Mouse (Mus musculus) lung, postnatal 4 days (tissue): ENCODE data around the gene Abcb6.

ENCODE experiments used
- DNase-seq, 2 experiments: peaks; one replicate each; pipeline ENCODE4 v3.0.0; 2021

Abcb6 gene

DNA sequence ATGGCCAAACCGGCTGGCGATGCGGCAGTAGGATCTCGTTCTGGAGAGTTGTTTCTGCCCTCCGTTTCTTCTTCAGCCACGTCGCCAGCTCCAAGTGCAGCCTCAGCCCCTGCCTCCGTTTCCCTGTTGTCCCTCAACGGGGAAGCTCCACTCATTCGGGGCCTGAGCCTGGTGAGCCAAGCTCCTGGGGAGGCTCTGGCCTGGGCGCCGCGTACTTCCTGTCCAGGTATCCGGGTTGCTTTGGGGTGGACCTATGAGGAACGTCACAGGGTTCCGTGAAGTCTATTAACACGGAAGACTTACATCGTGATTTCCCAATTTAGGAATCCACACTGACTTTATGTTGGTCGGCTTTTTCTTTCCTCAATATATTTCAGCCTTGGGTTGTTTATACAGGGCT is 12.3 kb upstream of the Abcb6 start:
- DNase-seq = peak; percentile 57 to 61

DNA sequence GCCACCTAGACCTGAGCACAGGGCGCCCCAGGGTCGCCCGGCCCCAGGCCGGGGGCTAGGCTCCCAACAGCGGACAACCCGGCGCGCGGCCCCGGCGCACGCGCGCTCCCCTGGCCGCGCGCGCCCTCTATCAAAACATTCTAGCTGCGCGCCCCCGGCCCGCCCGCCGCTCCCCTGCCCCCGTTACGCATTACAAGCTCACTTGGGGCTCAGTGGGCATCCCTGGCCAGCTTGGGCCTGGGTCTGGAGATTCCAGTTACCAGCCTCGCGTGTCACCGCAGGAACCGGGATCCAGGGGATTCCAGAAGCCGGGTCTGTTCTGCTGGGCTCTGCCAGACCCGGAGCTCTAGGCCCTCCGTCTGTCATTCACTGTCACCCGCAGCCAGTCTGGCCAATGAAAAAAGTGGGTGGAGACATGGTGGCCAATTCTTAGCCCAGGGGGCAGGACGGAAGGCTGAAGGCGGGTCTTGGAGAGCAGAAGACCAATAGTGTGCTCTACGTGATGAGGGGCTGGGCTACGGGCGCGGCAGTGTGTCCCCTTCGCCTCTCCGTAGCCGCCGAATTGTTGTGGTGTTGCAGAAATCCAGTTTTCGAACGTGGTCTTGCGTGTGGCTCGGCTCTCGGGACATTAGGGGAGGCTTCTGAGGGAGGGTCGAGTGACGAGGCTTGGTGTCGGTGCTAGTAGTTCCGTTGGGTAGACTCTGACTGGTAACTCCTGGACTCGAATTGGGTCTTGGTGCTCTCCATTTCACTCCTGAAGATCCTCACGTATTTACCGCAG is 11.6 kb upstream of the Abcb6 start, which contains the start of the genes Ankzf1 and Atg9a:
TSS of gene Ankzf1 (plus strand) at position 530 of the 781 bp plus-strand sequence.
TSS of gene Atg9a (minus strand) at position 575 of the 781 bp plus-strand sequence.
- DNase-seq = peak; percentile 95 to 98

DNA sequence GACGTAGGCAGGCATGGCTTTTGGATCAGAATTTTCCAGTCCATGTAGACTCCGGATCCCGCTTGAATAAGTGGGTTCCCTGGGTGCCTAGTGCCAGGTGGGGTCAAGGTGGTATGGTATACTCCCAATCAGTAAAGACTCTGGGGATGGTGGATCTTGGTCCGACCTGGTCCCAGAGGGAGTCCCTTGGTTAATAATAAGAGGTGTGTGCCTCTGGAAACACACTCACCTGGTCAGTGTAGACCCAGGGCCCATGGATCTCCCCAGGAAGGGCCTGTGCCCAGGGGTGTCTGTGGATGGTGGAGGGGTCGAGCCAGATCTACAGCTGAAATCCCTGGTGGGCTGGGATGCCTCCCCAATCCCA is 11.0 kb upstream of the Abcb6 start:
- DNase-seq = no peak

DNA sequence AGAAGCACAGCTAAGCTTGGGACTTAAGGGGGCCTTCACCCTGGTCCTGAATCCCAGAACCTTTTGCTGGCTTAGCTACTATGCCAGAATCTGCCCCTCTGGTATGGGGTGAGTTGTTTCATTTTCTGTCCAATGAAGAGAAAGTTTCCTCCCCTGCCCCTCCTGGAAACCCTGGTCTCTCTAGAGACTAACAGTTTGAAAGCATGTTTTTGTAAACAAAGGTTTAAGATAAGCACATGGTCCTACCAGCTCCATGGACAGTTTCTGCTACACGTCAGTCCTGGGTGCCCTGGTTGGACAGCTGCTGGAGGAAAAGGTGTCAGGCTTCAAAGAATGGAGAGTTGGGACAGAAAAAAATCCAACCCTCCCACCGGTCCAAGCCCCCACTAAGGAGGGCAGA is 10.4 kb upstream of the Abcb6 start:
- no peak for DNase-seq

DNA sequence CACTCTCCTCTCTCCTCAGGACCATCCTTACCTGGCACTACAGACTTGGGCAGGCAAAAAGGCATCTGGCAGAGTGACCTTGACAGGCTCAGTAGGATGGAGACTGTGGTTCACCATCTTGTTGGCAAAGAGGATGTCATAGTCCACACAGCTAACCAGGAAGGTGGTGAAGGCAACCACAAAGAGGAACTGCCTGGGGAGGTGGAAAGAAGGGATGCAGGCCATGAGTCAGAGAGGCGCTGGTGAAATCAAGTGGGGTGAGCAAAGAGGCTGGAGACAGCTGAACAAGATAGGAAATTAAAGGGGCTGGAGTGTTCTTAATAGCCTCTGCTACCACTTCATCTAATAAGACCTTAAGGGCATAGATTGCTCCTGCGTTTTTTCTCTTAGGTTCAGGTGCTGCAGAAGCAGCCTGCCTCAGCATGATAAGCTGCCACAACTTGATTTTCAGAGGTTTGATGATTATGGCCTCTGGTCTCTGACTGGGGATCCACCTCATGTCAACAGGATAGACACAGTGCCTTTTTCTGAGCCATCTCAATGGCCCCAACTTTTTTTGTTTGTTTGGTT is 7.8 kb upstream of the Abcb6 start:
- DNase-seq = peak in 1 of 2 experiments; percentile 32

DNA sequence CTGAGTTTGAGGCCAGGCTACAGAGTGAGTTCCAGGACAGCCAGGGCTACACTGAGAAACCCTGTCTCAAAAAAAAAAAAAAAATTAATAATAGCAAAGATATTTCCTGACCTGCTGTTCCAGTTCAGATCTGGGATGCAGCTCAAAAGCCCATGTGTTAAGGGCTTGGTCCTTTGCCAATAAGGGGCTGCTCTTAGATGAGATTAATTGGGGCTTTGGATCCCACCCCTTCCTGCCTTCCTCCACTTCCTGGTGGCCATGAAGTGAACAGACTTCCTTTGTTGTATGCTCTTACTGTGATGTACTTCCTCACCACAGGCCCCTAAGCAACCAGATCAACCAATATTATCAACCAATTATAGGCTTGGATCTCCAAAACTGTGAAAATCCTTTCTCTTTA is 6.9 kb upstream of the Abcb6 start:
- no peak for DNase-seq

DNA sequence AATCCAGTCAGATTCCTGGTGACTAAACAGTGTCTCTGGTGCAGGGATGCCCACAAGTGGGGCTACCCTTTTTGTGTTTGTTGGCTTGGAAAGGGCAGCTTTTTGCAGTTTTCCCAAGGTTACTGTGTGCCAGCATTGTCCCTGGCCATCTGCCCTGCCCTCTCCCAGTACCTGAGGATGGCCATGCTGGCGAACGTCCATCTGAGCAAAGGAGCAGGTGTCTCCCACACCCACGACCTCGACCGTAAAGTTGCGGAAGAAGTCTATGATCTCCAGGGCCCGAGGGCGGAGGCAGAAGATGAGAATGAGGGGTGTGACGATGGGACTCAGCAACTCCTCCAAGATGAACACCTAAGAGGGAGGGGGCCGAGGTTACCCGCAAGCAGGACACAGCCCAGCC is 5.3 kb upstream of the Abcb6 start:
- DNase-seq = no peak

DNA sequence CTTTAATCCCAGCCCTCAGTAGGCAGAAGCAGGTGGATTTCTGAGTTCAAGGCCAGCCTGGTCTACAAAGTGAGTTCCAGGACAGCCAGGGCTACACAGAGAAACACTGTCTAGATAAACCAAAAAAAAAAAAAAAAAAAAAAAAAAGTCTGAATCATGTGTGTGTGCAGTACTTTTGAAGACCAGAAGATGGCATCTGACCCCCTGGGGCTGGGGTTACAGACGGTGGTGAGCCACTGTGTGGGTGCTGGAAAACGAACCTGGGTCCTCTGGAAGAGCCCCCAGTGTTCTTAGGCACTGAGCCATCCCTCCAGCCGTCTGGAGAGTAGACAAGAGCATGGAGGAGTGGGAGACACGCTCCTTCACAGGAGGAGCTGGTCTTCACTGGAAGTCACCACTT is 2.0 kb upstream of the Abcb6 start:
- DNase-seq = no peak

DNA sequence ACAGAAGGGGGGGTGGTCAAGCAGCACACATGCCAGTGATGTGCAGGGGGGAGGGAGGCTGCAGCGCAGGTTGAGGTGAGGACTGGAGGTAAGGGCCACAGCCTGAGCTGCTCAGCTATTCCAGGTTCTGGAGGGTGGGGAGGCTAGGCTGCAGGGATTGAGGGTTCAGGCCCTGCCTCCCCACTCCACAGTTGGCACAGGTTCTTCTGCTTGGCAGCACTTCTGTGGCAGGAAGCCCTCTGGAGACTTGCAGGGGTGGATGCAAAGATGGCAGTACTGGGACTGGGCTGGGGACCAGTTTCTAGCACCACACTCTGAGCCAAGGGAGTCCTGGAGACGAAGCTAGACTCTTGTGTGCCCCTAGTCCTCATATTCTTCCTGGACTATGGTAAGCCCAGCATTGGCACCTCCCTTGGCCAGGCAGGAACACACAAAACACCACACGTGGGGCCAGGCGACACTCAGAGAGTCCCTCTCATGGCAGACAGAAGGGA is 1.2 kb upstream of the Abcb6 start:
- DNase-seq = no peak

DNA sequence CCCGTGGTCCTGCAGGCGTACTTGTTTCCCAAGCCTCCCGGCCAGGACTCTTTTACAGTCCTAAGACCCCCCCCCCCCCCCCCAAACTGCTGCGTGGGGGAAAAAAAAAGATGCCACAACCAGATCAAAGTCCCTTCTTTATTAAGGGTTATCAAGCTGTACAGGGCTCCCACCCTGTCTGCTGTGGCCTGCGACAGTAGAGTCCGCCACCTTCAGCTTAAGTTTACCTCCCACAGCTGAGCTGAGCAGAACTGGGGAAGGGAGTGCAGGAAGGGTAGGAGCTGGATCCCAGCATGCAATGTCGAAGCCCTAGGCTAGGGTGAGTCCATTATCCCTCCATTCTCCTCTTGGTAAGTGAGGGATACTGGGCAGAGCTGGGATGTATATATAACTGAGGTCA is 549 bp upstream of the Abcb6 start:
- DNase-seq = no peak

DNA sequence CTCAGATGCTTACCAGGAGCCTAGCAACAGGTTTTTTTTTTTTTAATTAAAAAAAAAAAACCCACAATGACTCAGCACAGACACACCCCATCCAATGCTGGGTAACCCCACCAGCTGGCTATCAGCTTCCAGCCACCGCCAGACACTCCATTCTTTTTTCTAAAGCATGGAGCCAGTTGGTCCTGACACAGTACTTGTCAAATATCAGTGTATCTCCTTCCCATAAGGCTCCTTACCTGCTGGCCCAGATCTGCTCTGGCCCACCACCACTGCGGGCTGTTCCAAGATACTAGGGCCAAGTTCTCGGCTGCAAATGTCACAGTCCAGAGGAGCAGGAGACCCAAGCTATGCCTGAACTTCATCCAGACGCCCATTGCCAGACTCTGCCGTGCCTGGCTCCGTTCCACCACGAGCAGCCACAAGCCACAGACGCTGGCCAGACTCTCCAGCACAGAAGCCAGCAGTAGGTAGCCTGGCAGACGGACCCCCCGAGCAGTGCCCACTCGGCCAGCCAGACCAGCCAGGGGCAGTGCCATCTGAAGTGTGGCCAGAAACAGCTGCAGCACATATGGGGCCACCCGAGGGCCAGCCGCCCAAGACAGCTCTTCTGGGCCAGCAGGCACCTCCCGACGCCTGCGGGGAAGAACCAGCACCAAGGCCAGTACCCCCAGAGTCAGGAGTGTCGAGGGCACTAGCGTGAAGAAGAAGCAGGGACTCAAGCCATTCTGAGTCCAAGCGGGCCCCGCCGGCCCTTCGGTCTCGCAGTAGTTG is 673 bp downstream of the Abcb6 start:
- no peak for DNase-seq

DNA sequence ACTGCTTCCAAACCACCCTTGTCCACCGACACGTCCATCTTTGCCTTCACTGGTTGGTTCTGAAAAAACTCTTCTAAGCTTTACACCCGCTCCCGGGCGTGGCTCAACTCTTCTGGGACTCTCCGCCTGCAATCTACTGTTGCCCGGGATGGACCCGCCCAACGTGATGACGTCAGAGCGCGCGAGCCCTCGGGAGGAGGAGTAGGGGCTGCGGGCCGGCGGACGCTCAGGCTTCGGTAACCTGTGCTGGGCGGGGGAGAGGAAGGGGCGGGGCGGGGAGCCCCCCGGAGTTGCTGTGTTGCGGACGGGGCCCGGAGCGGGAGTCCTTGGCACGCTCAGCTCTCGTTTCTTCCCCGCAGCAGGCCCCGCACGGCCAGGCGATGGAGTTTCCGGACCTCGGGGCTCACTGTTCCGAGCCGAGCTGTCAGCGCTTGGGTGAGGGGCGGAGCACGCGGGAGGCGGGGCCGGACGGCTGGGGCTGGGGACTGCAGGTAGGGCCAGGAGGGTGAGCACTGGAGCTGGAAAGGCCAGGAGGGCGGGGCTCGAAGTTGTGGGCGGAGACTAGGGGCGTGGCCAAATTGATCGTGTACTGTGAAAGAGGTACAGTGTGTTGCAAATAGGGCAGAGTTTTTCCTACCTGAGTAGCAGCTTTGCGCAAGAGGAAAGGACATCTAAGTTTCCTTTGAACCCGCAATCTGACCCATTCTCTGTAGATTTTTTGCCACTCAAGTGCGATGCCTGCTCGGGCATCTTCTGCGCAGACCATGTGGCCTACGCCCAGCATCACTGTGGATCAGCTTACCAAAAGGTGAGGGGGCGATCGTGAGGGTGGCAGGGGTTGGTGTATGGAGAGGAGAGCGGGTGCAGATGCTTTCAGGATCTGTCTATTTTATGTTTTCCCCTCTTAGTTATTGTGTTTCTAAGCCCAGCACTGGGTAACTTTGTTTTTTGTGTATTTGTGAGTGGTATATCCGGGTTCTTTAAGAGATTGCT is 11.4 kb downstream of the Abcb6 start, which contains the start of gene Zfand2b:
TSS of gene Zfand2b (plus strand) at position 175 of the 993 bp plus-strand sequence.
- peak; percentile 97 to 98 for DNase-seq

DNA sequence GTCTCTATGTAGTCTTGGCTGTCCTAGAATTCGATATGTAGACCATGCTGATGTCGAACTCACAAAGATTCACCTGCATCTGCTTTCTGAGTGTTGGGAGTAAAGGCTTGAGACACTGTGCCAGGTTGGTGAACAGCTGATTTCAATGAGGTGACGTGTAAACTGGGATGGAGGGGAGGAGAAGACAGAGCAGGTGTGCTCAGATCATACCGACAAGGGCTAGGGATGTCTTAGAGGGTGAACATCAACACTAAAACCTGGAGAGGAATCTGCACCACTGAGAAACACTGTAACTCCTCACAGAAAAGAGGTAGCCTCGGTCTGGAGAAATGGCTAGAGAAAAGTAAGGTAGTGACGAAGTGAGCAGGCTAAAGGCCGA is 12.1 kb downstream of the Abcb6 start:
- DNase-seq = no peak

DNA sequence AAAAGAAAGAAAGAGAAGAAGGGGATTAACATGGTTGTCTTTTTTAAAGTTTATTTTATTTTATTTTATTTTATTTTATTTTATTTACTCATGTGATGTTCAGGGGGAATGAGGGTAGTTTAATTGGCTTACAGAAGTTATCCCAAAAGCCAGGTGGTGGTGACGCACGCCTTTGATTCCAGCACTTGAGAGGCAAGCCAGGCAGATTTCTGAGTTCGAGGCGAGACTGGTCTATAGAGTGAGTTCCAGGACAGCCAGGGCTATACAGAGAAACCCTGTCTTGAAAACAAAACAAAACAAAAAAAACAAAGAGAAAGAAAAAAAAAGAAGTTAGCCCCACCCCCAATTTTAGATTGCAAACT is 20.0 kb downstream of the Abcb6 start:
- DNase-seq = no peak

DNA sequence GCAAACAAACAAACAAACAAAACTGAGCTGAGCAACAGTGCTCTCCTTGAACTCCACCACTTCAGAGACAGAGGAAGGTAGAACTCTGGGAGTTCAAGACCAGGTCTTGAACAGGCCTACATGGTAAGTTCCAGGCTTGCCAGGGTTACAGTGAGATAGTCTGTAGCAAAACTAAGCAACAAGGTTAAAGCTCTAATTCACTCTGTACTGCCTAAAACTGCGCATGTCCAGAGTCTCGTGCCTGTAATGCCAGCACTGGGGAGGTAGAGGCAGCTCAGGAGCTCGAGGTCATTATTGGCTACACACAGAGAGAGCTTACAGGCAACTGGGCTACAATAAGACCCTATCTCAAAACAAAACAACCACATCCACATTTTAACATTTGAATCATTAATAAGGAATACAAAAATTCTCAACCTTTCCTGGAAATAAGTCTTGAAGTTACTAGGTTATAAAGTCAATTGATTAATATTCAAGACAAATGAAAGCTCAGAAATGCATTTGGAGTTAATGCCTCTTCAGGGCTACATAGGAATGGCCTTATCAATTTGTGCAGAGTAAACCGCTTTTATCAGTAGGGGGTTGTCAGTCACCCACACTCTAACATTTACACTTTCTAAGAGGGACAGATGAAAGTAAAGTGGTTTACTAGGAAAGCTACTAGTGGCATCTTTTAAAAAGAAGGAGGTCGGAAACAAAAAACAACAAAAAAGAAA is 20.5 kb downstream of the Abcb6 start:
- no peak for DNase-seq

DNA sequence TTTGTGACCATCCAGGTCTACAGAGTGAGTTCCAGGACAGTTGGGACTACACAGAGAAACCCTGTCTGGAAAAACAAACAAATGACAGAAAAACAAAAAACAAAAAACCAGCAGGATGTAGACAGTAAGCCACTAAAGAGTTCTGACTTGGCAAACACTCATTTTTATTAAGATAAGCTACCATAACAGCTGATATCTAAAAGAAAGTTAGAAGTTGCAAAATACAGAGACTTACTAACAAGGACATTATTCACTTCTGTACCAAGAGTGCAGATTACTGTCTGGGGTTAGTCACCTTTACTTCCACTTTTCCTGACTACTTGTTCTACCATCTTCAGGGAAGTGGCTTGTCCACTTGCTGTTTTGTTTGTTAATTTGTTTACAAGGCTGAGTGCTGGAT is 21.2 kb downstream of the Abcb6 start:
- DNase-seq = no peak

DNA sequence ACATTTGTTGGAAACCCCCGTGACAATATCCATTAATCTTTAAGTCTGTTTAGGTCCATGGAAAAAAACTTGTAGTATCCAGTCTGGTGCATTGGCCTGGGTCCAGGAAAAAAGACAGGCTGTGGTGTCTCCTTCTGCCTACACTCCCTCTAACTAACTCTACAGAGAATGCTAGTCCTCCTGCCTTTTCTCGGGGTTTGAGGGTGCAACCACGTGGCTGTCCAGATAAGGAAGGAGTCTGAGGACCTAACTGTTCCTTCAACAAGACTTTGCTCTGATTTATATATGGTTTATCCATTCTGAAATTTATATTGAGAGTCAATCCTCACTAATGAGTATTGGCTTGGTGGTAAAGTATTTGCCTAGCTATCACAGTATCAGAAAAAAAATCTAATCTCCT is 24.4 kb downstream of the Abcb6 start:
- no peak for DNase-seq

DNA sequence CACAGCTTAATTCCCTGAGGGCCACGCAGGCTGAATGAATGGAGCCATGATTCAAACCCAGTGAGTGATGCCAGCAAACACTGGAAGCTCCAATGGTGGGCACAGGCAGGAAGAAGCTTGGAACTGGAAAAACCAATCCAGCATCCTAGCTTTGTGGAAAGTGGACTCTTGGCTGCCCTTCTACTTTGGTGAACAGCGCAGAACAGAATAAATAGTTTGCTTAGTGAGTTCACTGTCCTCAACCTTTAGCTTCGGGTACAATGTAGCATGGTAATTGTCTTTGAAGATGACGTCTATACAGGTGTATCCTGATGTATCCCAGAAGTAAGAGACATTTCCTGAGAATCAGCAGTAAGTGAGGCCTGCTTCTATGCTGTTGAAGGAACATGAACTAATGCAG is 31.5 kb downstream of the Abcb6 start:
- DNase-seq = no peak

DNA sequence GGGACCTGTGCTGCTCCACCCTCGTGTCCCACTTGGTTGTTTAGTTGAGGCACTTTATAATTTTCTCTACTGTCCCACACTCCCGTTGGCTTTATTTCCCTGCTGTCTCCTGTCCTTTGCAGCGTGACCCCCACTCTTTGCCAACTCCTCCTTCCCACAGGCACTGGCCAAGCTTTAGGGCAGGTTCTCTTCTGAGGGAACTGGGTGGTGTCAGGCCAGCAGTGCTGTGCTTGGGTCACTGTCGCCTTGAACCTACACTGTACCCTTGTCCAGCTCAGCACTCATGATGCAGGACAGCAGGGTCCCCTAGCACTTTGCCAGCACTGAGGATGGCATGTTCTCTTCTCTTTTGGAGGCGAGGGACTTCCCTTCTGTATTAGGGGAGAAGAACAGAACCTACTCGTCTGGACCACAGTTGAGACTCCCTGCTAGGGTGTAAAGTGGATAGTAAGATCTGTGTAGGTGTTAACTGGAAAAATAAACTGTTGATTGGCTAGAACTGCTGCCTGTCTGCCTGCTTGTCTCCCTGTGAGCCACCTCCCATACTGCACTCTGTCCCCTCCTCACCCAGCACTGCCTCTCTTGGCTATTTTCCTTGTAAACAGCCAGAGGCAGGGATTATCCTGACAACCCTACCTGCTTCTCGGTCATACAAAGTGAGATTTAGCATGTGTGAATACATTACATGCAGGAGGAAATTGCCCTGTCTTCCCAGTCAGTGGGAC is 32.6 kb downstream of the Abcb6 start:
- no peak for DNase-seq

DNA sequence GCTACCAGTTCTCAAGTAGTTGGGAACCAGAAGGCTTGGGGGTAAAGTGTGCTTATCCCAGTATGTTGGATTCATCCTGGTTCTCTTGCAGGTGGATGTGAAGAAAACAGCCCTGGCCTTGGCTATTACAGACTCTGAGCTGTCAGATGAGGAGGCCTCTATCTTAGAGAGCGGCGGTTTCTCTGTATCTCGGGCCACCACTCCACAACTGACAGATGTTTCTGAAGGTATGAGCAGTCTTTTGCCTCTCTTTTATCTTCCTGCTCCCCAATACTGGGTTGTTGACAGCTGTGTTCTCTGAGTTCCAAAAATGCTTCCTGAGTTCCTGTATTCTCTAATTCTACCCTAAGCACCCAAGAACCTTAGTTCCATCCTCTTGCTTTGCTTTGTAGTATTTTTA is 34.6 kb downstream of the Abcb6 start:
- DNase-seq = no peak
